Mouse (Mus musculus) cortical plate, adult 2 months (tissue): ENCODE measurements at regions not wholly inside any gene's neighbourhood (a gene's known extent, or its start where the extent isn't known, plus 50 kb on each side); places are given as distances from the start of the nearest gene placed in this dataset.

Experiments used
- CTCF ChIP-seq: fragments of 200-500 bp; IDR thresholded peaks from 2 replicates; pipeline ENCODE4 v1.5.1; 2011; ENCODE audit warnings: mild to moderate bottlenecking, control low read depth, low read length; ENCODE audit not compliant: insufficient read depth; ENCODE audit errors: extremely low read depth
- POLR2A ChIP-seq: fragments of 200-500 bp; IDR thresholded peaks from 2 replicates; pipeline ENCODE4 v1.6.1; 2011; ENCODE audit warnings: mild to moderate bottlenecking, low read length, control low read depth; ENCODE audit not compliant: insufficient read depth; ENCODE audit errors: extremely low read depth

- no peak for TF ChIP-seq POLR2A
- TF ChIP-seq CTCF = no peak
These were observed 133.1 kb upstream of the Zfp648 start for GRCm38 (mm10) chr1:154067856-154068255.
